Mouse (Mus musculus): ENCODE measurements at regions not wholly inside any gene's neighbourhood (a gene's known extent, or its start where the extent isn't known, plus 50 kb on each side); places are given as distances from the start of the nearest gene placed in this dataset.
"Not testable (repeated sequence)": the region's sequence is repeated elsewhere in the genome, so short reads cannot be mapped to it uniquely, and the experiment has no call there.

- H3K4me2 ChIP-seq = no peak overlapping the region
- no peak overlapping the region for H3K27ac ChIP-seq
- H3K4me1 ChIP-seq (replicated peaks) = no peaks in the 10 kb centered on the region
- H3K9ac ChIP-seq (replicated peaks) = no peak overlapping the region
- 49% methylated on average over 5 of the region's 5 CpGs for WGBS
- no peaks in the 10 kb centered on the region for H3K36me3 ChIP-seq
- H3K4me3 ChIP-seq (replicated peaks) = no peak overlapping the region
- no peaks in the 10 kb centered on the region for H3K27me3 ChIP-seq
- no peak for ATAC-seq (ENCODE audit: insufficient number of reproducible peaks, insufficient read depth, low FRiP score, low TSS enrichment, low read depth)
- no peaks in the 10 kb centered on the region for H3K9me3 ChIP-seq
Observed at GRCm38 (mm10) chr11:27105920-27106319, 512.1 kb upstream of the Vrk2 start.

- Histone ChIP-seq H3K27me3 (no peaks in the 10 kb centered on the region), H3K4me3 (replicated peaks) (no peak overlapping the region), H3K4me2 (no peak overlapping the region), H3K27ac (no peak overlapping the region), H3K36me3 (no peaks in the 10 kb centered on the region), H3K9me3 (no peaks in the 10 kb centered on the region), H3K9ac (replicated peaks) (no peak overlapping the region), H3K4me1 (replicated peaks) (no peaks in the 10 kb centered on the region)
- ATAC-seq (ENCODE audit: insufficient number of reproducible peaks, insufficient read depth, low FRiP score, low TSS enrichment, low read depth) = no peak
Observed at GRCm38 (mm10) chr11:27102906-27103305, 509.1 kb upstream of the Vrk2 start.

GRCm38 (mm10) chr11:27102045-27102444 lies 508.2 kb upstream of the Vrk2 start:
- Histone ChIP-seq H3K36me3 (no peaks in the 10 kb centered on the region), H3K4me1 (replicated peaks) (no peaks in the 10 kb centered on the region), H3K27me3 (no peaks in the 10 kb centered on the region), H3K4me2 (no peak overlapping the region), H3K27ac (no peak overlapping the region), H3K9ac (replicated peaks) (no peak overlapping the region), H3K9me3 (no peaks in the 10 kb centered on the region), H3K4me3 (replicated peaks) (no peak overlapping the region)
- ATAC-seq (ENCODE audit: insufficient number of reproducible peaks, insufficient read depth, low FRiP score, low TSS enrichment, low read depth) = no peak
- 91% methylated on average over 2 of the region's 2 CpGs for WGBS

- no peak overlapping the region for H3K4me3 ChIP-seq (replicated peaks)
- no peaks in the 10 kb centered on the region for H3K4me1 ChIP-seq (replicated peaks)
- H3K27ac ChIP-seq = no peak overlapping the region
- no peak overlapping the region for H3K4me2 ChIP-seq
- H3K9ac ChIP-seq (replicated peaks) = no peak overlapping the region
- no peaks in the 10 kb centered on the region for H3K36me3 ChIP-seq
- H3K9me3 ChIP-seq = 0 out of 2 replicates have a peak, but pooled peaks cover 3% of the 10 kb centered on the region
- no peaks in the 10 kb centered on the region for H3K27me3 ChIP-seq
- ATAC-seq (ENCODE audit: insufficient number of reproducible peaks, insufficient read depth, low FRiP score, low TSS enrichment, low read depth) = no peak
Observed at GRCm38 (mm10) chr11:27096615-27097014, 502.8 kb upstream of the Vrk2 start.

GRCm38 (mm10) chr11:27095460-27095859 lies 501.7 kb upstream of the Vrk2 start:
- H3K9ac ChIP-seq (replicated peaks); ATAC-seq (ENCODE audit: insufficient number of reproducible peaks, insufficient read depth, low FRiP score, low TSS enrichment, low read depth); H3K27me3 ChIP-seq; H3K4me2 ChIP-seq; H3K36me3 ChIP-seq; H3K27ac ChIP-seq; H3K9me3 ChIP-seq; H3K4me1 ChIP-seq (replicated peaks); H3K4me3 ChIP-seq (replicated peaks): not testable (repeated sequence)

- 0 out of 2 replicates have a peak, but pooled peaks have one; percentile 31 for ATAC-seq (ENCODE audit: insufficient number of reproducible peaks, insufficient read depth, low FRiP score, low TSS enrichment, low read depth)
- H3K4me2 ChIP-seq = no peak overlapping the region
- no peaks in the 10 kb centered on the region for H3K4me1 ChIP-seq (replicated peaks)
- H3K27ac ChIP-seq = no peak overlapping the region
- WGBS = 85% methylated on average over 1 of the region's 1 CpGs
- H3K4me3 ChIP-seq (replicated peaks) = no peak overlapping the region
- no peaks in the 10 kb centered on the region for H3K9me3 ChIP-seq
- H3K36me3 ChIP-seq = no peaks in the 10 kb centered on the region
- H3K27me3 ChIP-seq = no peaks in the 10 kb centered on the region
- H3K9ac ChIP-seq (replicated peaks) = no peak overlapping the region
Observed at GRCm38 (mm10) chr11:27086516-27086915, 492.7 kb upstream of the Vrk2 start.

GRCm38 (mm10) chr11:27081188-27081587 lies 487.4 kb upstream of the Vrk2 start:
- ATAC-seq (ENCODE audit: insufficient number of reproducible peaks, insufficient read depth, low FRiP score, low TSS enrichment, low read depth) = no peak
- Histone ChIP-seq H3K4me3 (replicated peaks) (no peak overlapping the region), H3K9ac (replicated peaks) (no peak overlapping the region), H3K4me1 (replicated peaks) (no peaks in the 10 kb centered on the region), H3K4me2 (no peak overlapping the region), H3K36me3 (no peaks in the 10 kb centered on the region), H3K27me3 (no peaks in the 10 kb centered on the region), H3K27ac (no peak overlapping the region), H3K9me3 (no peaks in the 10 kb centered on the region)

GRCm38 (mm10) chr11:27070381-27070780 lies 476.6 kb upstream of the Vrk2 start:
- Histone ChIP-seq H3K9ac (replicated peaks) (no peak overlapping the region), H3K36me3 (no peaks in the 10 kb centered on the region)
- no peak for ATAC-seq (ENCODE audit: insufficient number of reproducible peaks, insufficient read depth, low FRiP score, low TSS enrichment, low read depth)

GRCm38 (mm10) chr11:27027243-27027852 lies 433.5 kb upstream of the Vrk2 start:
- H3K4me2 ChIP-seq = no peak overlapping the region
- WGBS = 77% methylated on average over 1 of the region's 1 CpGs
- no peak overlapping the region for H3K9ac ChIP-seq (replicated peaks)
- H3K4me3 ChIP-seq (replicated peaks) = no peak overlapping the region
- no peaks in the 10 kb centered on the region; the same call in 1 of the 2 replicates for H3K4me1 ChIP-seq (replicated peaks)
- H3K27ac ChIP-seq = no peak overlapping the region
- ATAC-seq (ENCODE audit: insufficient number of reproducible peaks, insufficient read depth, low FRiP score, low TSS enrichment, low read depth) = no peak
- H3K9me3 ChIP-seq = no peaks in the 10 kb centered on the region
- H3K36me3 ChIP-seq = no peaks in the 10 kb centered on the region
- H3K27me3 ChIP-seq = no peaks in the 10 kb centered on the region

More at GRCm38 (mm10) chr11:27070381-27070780, 476.6 kb upstream of the Vrk2 start:
- no peaks in the 10 kb centered on the region for H3K9me3 ChIP-seq
- H3K4me1 ChIP-seq (replicated peaks) = no peaks in the 10 kb centered on the region
- no peaks in the 10 kb centered on the region for H3K27me3 ChIP-seq
- no peak overlapping the region for H3K4me2 ChIP-seq
- no peak overlapping the region for H3K4me3 ChIP-seq (replicated peaks)
- H3K27ac ChIP-seq = no peak overlapping the region

- no peaks in the 10 kb centered on the region for H3K9me3 ChIP-seq
- H3K4me2 ChIP-seq = no peak overlapping the region
- H3K27ac ChIP-seq = no peak overlapping the region
- H3K36me3 ChIP-seq = no peaks in the 10 kb centered on the region
- WGBS = 49% methylated on average over 2 of the region's 2 CpGs
- ATAC-seq (ENCODE audit: insufficient number of reproducible peaks, insufficient read depth, low FRiP score, low TSS enrichment, low read depth) = no peak
- no peaks in the 10 kb centered on the region; the same call in 1 of the 2 replicates for H3K4me1 ChIP-seq (replicated peaks)
- no peak overlapping the region for H3K4me3 ChIP-seq (replicated peaks)
- H3K27me3 ChIP-seq = no peaks in the 10 kb centered on the region
- H3K9ac ChIP-seq (replicated peaks) = no peak overlapping the region
Observed at GRCm38 (mm10) chr11:27025500-27025899, 431.7 kb upstream of the Vrk2 start.

GRCm38 (mm10) chr11:26996292-26997099 lies 402.7 kb upstream of the Vrk2 start:
- Histone ChIP-seq H3K27ac (no peak overlapping the region), H3K9ac (replicated peaks) (no peak overlapping the region), H3K36me3 (no peaks in the 10 kb centered on the region), H3K4me1 (replicated peaks) (no peaks in the 10 kb centered on the region), H3K4me3 (replicated peaks) (no peak overlapping the region), H3K9me3 (no peaks in the 10 kb centered on the region), H3K27me3 (no peaks in the 10 kb centered on the region), H3K4me2 (no peak overlapping the region)
- no peak for ATAC-seq (ENCODE audit: insufficient number of reproducible peaks, insufficient read depth, low FRiP score, low TSS enrichment, low read depth)
- 30% methylated on average over 3 of the region's 3 CpGs for WGBS

GRCm38 (mm10) chr11:26981216-26981615 lies 387.4 kb upstream of the Vrk2 start:
- no peaks in the 10 kb centered on the region for H3K36me3 ChIP-seq
- H3K4me1 ChIP-seq (replicated peaks) = no peaks in the 10 kb centered on the region
- no peak overlapping the region for H3K27ac ChIP-seq
- H3K4me2 ChIP-seq = no peak overlapping the region
- H3K27me3 ChIP-seq = no peaks in the 10 kb centered on the region
- no peaks in the 10 kb centered on the region for H3K9me3 ChIP-seq
- WGBS = 59% methylated on average over 7 of the region's 7 CpGs
- no peak overlapping the region for H3K4me3 ChIP-seq (replicated peaks)
- no peak overlapping the region for H3K9ac ChIP-seq (replicated peaks)
- no peak for ATAC-seq (ENCODE audit: insufficient number of reproducible peaks, insufficient read depth, low FRiP score, low TSS enrichment, low read depth)
